Mouse (Mus musculus) stomach, postnatal 0 days (tissue): ENCODE results near the gene Cramp1l. TPM values are rescaled to one million over a fixed set of nuclear protein-coding genes. Genes with fewer than 3 reads are reported as not detected.

Experiments
- ATAC-seq: fragments of 200-750 bp; cut with Nextera tagmentation; 2 replicates; pipeline ENCODE4 v1.8.0; 2017; ENCODE audit not compliant: low FRiP score, low TSS enrichment
- DNase-seq: peaks from one replicate; pipeline ENCODE4 v3.0.0-alpha.2; 2016; ENCODE audit warnings: low spot score
- H3K27ac ChIP-seq: fragments of 300-500 bp; sonication (generic); replicated peaks from 2 replicates; pipeline ENCODE4 v1.5.1; 2014; ENCODE audit warnings: mild to moderate bottlenecking, control low read depth
- H3K27me3 ChIP-seq: fragments of 300-500 bp; sonication (generic); 2 replicates; pipeline ENCODE4 v1.6.1; 2014; ENCODE audit warnings: low read length; ENCODE audit not compliant: control insufficient read depth, insufficient read depth
- H3K36me3 ChIP-seq: fragments of 300-500 bp; sonication (generic); 2 replicates; pipeline ENCODE4 v1.6.1; 2014; ENCODE audit warnings: low read length, mixed read lengths; ENCODE audit not compliant: control insufficient read depth, insufficient read depth
- H3K4me1 ChIP-seq: fragments of 300-500 bp; sonication (generic); replicated peaks from 2 replicates; pipeline ENCODE4 v1.6.1; 2014; ENCODE audit warnings: antibody characterized with exemption; ENCODE audit not compliant: control insufficient read depth, insufficient read depth
- H3K4me2 ChIP-seq: fragments of 300-500 bp; sonication (generic); replicated peaks from 2 replicates; pipeline ENCODE4 v1.6.1; 2014; ENCODE audit warnings: low read depth, mild to moderate bottlenecking, control low read depth, moderate library complexity
- H3K4me3 ChIP-seq: fragments of 300-500 bp; sonication (generic); 2 replicates; pipeline ENCODE4 v1.5.1; 2014; ENCODE audit warnings: low read depth, low read length, control low read depth
- H3K9ac ChIP-seq: fragments of 300-500 bp; sonication (generic); 2 replicates; pipeline ENCODE4 v1.6.1; 2014; ENCODE audit warnings: mild to moderate bottlenecking, low read length, control low read depth, mixed read lengths
- H3K9me3 ChIP-seq: fragments of 300-500 bp; sonication (generic); 2 replicates; pipeline ENCODE4 v1.6.1; 2016; ENCODE audit warnings: low read length; ENCODE audit not compliant: control insufficient read depth
- CTCF ChIP-seq: IDR thresholded peaks from 2 replicates; pipeline ENCODE4 v1.5.1; 2016; ENCODE audit warnings: antibody characterized with exemption, low read depth, mild to moderate bottlenecking, moderate library complexity
- EP300 ChIP-seq: optimal IDR thresholded peaks from 2 replicates; pipeline ENCODE3; 2016; ENCODE audit warnings: antibody characterized with exemption
- WGBS: fragments of 180-500 bp; shearing (Covaris S2); extraction: QIAGEN DNeasy Blood & Tissue Kit; methylation state at CpG from one replicate; pipeline ENCODE4 v1.1.7; 2014; 5-methylcytosine and 5-hydroxymethylcytosine counted together
- polyA plus RNA-seq: library from polyadenylated mRNA; unstranded; fragments of >200 nt; fragmentation: Nextera tagmentation; extraction: Ambion mirVana; gene quantifications from 2 replicates; pipeline ENCODE4 v1.2.1, GENCODE M21; 2015

Cramp1l gene
- polyA plus RNA-seq, 1 experiment from 2014 or later: 2.2 TPM

GRCm38 (mm10) chr17:24936259-24937237 lies 79.0 kb downstream of the Cramp1l start, which contains the start of gene Mapk8ip3:
Gene Mapk8ip3 (minus strand): TSS chr17:24936977.
- peak within 1 kb of the TSS; percentile 83 for H3K27ac ChIP-seq
- TF ChIP-seq EP300: no peak
- peak; percentile 57 for TF ChIP-seq CTCF
- under 1% methylated on average over 78 of the region's 78 CpGs for WGBS
- H3K9ac ChIP-seq: peak within 1 kb of the TSS; percentile 82
- peak within 1 kb of the TSS; percentile 80 for H3K4me2 ChIP-seq
- DNase-seq (peak; percentile 97), ATAC-seq (peak; percentile 97)
- peaks cover 4% of the 10 kb centered on the region; the same call in 1 of the 2 replicates for H3K4me1 ChIP-seq
- H3K27me3 ChIP-seq: no peaks in the 10 kb centered on the region
- H3K4me3 ChIP-seq: peak within 1 kb of the TSS; percentile 74
- no peaks in the 10 kb centered on the region for H3K36me3 ChIP-seq
- H3K9me3 ChIP-seq: no peaks in the 10 kb centered on the region

DNA sequence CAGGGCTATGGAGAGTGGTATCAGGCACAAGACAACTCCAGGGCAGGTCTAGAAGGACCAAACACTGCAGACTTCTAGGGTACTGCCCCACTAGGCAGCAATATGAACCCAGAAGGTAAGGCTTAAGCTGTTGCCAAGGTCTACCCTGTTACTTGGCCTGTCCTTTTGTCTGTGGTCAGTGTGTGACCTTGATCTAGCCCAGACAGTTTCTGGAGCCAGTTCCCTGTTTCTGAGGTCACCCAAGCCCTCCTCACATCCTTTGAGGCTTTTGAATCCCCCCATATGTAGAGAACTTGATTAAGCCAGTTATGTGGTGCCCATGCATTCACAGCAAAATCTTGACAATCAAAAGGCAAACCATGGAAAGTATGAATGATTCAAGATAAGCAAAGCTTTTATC lies 79.9 kb downstream of the Cramp1l start:
- TF ChIP-seq EP300: no peak
- TF ChIP-seq CTCF: no peak
- DNase-seq: no peak
- H3K9me3 ChIP-seq: no peaks in the 10 kb centered on the region
- no peak for ATAC-seq
- peaks cover 4% of the 10 kb centered on the region; the same call in 1 of the 2 replicates for H3K4me1 ChIP-seq
- no peaks in the 10 kb centered on the region for H3K36me3 ChIP-seq
- no peaks in the 10 kb centered on the region for H3K27me3 ChIP-seq
- H3K27ac ChIP-seq: no peak overlapping the region; the same call in 1 of the 2 replicates
- peak overlapping the region; percentile 74 for H3K4me3 ChIP-seq
- H3K4me2 ChIP-seq: peak overlapping the region; percentile 80
- H3K9ac ChIP-seq: peak overlapping the region; percentile 82

DNA sequence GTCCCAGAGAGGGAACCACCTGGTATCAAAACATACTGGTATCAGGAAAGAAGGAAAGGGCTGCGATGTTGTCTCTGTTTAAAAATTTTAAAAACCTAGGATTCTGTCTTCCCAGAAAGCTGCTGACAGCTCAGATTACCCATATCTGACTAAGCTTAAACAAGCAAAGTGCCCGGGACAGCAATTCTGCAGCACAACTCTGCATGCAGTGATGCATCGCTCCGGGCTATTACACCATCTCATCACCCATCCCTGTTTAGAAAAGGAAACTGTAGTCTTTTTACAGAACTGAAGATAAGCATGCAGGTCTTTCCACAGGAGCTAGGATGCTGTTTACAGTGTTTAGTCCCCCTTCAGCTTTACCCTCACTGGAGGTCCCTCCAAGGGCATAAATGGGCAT lies 80.7 kb downstream of the Cramp1l start:
- ATAC-seq (no peak), DNase-seq (no peak)
- WGBS: 61% methylated on average over 4 of the region's 4 CpGs
- Histone ChIP-seq H3K9me3 (no peaks in the 10 kb centered on the region), H3K4me3 (0 out of 2 replicates have a peak overlapping the region, but pooled peaks have one; percentile 4), H3K36me3 (no peaks in the 10 kb centered on the region), H3K27me3 (no peaks in the 10 kb centered on the region), H3K27ac (no peak overlapping the region), H3K4me1 (peaks cover 4% of the 10 kb centered on the region; the same call in 1 of the 2 replicates), H3K9ac (0 out of 2 replicates have a peak overlapping the region, but pooled peaks have one; percentile 23), H3K4me2 (peak overlapping the region; percentile 80; the same call in 1 of the 2 replicates)
- TF ChIP-seq CTCF (no peak), EP300 (no peak)

DNA sequence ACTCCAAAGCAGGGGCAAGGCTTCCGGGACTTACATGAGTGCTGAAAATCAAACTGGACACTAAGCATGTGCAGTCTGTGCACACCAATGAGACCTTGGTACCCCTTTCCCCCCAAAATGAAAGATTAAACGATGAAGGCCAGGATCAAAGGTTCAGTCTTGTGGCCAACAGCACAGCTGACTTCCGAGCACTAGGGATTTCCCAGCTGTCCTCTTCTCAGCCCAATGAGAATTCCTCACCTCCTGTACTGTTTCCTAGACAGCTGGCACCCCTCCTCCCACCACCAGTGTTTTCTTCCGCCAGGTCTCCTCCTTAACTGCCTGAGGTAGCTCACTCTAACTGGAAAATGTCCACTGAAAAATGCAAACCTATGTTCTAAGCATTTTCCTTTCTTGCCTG lies 82.4 kb downstream of the Cramp1l start:
- Histone ChIP-seq H3K9ac (no peak overlapping the region), H3K4me3 (no peak overlapping the region), H3K27me3 (no peaks in the 10 kb centered on the region), H3K36me3 (no peaks in the 10 kb centered on the region), H3K27ac (no peak overlapping the region), H3K4me2 (no peak overlapping the region), H3K9me3 (no peaks in the 10 kb centered on the region), H3K4me1 (peaks cover 4% of the 10 kb centered on the region; the same call in 1 of the 2 replicates)
- no peak for TF ChIP-seq CTCF
- TF ChIP-seq EP300: no peak
- WGBS: 67% methylated on average over 4 of the region's 4 CpGs
- DNase-seq: no peak
- no peak for ATAC-seq

DNA sequence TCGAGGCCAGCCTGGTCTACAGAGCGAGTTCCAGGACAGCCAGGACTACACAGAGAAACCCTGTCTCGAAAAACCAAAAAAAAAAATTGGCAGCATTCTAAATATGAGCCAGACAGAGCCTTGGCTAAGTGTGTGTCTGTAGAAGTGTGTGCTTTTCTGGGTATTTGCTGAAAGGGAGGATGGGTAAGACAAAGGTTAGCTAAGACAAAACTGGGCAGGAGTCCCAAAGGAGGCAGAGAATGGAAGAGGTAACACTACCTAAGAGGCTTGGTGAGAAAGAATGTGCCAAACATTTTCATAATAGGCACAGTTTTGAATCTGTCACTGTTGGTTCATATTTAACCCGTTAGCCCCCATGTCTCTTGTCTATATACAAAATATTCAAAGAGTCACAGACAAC lies 83.2 kb downstream of the Cramp1l start:
- TF ChIP-seq EP300 (no peak), CTCF (no peak)
- Histone ChIP-seq H3K9ac (no peak overlapping the region), H3K4me3 (no peak overlapping the region), H3K4me1 (peaks cover 4% of the 10 kb centered on the region; the same call in 1 of the 2 replicates), H3K36me3 (0 out of 2 replicates have a peak, but pooled peaks cover 3% of the 10 kb centered on the region), H3K9me3 (no peaks in the 10 kb centered on the region), H3K27me3 (no peaks in the 10 kb centered on the region), H3K4me2 (no peak overlapping the region), H3K27ac (no peak overlapping the region)
- 86% methylated on average over 4 of the region's 4 CpGs for WGBS
- DNase-seq (no peak), ATAC-seq (no peak)

DNA sequence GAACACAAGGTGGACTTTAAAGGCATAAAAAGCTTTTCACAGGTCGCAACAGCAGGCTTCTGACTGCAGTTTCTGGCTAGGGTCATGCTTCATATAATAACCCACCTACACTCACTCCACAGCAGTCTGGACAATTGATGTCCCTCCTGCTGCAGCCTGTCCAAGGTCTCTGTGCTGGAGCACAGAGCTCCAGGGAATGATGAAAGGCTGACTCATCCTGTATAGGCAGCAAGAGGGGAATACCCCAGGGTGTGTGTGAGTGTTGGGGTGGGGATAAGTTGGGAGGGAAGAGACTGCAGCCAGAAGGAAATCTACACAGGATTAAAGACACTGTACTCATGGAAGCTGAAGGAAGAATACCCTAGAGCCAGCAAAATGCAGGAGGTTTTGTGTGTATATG lies 86.1 kb downstream of the Cramp1l start:
- Histone ChIP-seq H3K9ac (no peak overlapping the region), H3K4me1 (no peaks in the 10 kb centered on the region), H3K27ac (no peak overlapping the region), H3K27me3 (no peaks in the 10 kb centered on the region), H3K4me3 (no peak overlapping the region), H3K4me2 (no peak overlapping the region), H3K9me3 (no peaks in the 10 kb centered on the region), H3K36me3 (peaks cover 13% of the 10 kb centered on the region; the same call in 1 of the 2 replicates)
- TF ChIP-seq CTCF (no peak), EP300 (no peak)
- WGBS: 86% methylated on average over 1 of the region's 1 CpGs
- no peak for DNase-seq
- ATAC-seq: 0 out of 2 replicates have a peak, but pooled peaks have one; percentile 32
